Mouse (Mus musculus) neural tube, embryonic 10.5 days (tissue): ENCODE data around the gene Nsa2.

ENCODE experiments used
- DNase-seq: peaks from one replicate; pipeline ENCODE4 v3.0.0-alpha.2; 2017; ENCODE audit warnings: low spot score; ENCODE audit errors: extremely low spot score

The Nsa2 gene

DNA sequence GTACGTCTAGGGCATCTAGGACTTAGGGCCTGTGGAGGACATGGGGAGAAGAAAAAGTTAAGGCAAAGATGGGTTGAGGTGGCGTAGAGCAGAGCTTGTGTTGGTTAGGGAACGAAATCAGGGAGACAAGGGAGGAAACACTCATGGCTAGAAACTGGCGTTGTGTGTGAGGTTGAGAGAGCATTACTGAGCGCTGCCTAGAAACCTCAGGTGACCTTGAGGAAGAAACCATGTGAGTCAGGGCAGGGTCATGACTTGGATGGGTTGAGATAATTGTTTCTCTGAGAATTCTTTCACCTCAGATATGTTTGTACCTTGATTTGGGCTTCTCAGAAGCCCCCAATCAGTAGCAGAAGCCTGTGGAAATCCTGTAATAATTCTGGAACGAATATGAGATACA, 50.3 kb downstream of the Nsa2 start:
- DNase-seq = no peak

DNA sequence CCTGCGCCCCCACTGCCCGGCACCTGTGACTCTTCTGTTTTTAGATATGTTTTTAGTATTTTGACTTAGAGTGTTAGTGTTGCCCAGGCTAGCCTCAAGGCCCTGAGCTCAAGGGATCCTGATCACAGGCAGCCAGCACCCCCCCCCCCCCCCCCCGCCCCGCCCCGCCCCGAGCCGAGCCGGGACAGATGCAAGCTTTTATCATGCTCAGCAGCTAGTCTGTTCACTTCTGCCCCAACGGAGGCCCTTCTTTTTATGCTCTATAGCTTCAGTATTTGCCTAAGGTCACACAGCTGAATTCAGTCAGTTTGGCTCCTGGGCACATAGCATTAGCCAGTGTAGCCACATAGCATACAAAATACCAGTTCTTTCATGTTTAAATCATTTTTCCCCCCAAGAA, 51.4 kb downstream of the Nsa2 start:
- DNase-seq = no peak

DNA sequence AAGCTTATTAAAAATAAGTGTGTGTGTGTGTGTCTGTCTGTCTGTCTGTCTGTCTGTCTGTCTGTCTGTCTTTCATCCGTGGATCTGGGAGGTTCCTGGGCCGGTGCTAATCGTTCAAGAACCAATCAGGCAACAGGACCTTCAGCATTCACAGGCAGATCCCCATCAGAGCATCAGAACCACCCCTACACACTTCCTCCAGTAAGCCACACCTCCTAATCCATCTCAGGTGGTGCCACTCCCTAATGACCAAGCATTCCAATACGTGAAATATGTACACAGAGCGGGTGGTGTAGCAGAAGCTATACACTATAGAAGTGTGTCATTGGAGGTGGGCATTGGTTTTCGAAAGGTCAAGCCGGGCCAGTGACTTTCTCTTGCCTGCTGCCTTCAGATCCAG, 55.3 kb downstream of the Nsa2 start:
- DNase-seq = no peak

DNA sequence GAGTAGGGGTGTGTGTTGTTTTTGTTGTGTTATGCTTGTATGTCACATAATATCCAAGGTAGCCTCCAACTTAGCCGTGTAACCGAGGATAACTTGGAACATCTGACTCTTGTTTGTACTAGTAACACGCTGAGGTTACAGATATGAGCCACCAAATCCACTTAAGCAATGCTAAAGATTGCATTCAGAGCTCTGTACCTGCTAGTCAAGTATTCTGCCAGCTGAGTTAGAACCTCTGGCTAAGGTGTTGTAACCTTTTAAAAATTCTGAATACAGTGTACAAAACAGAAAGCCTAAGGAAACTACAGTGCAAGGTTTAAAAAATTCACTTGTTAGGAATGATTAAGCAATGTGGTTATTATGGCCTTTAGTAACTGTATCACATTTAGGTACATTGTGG, 57.1 kb downstream of the Nsa2 start:
- DNase-seq = no peak

DNA sequence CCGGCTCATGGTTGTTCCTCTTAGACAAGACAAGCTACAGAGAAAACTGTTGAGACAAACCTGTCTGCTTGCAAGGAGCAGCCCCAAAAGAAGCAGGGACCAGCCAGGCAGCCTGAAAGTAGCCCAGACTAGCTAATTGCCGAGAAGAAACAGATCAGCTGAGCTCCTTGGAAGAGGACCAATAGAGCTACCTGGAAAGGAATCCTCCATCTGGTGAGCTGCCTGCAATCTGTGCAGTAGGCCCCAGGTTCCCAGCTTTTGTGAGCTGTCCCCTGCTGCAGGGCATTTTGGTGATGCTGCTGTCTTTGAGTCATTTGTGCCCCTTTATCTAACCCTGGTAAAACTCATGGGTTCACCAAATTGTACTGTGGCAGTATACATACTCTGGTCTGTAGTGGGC, 57.5 kb downstream of the Nsa2 start:
- DNase-seq = no peak
